Mouse (Mus musculus) liver, embryonic 12.5 days (tissue): ENCODE results near the gene Nab2. TPM values are rescaled to one million over a fixed set of nuclear protein-coding genes. Genes with fewer than 3 reads are reported as not detected.

Source experiments
- ATAC-seq: fragments of 200-750 bp; cut with Nextera tagmentation; 2 replicates; pipeline ENCODE4 v1.8.0; 2017; ENCODE audit warnings: moderate number of reproducible peaks, mild to moderate bottlenecking, moderate library complexity
- H3K27ac ChIP-seq: fragments of 300-500 bp; sonication (generic); 2 replicates; pipeline ENCODE4 v1.5.1; 2016; ENCODE audit warnings: mild to moderate bottlenecking
- H3K27me3 ChIP-seq: fragments of 300-500 bp; sonication (generic); replicated peaks from 2 replicates; pipeline ENCODE4 v1.6.1; 2016; ENCODE audit warnings: mild to moderate bottlenecking, moderate library complexity
- H3K36me3 ChIP-seq: fragments of 300-500 bp; sonication (generic); 2 replicates; pipeline ENCODE4 v1.6.1; 2016; ENCODE audit warnings: mild to moderate bottlenecking, moderate library complexity
- H3K4me1 ChIP-seq: fragments of 300-500 bp; sonication (generic); 2 replicates; pipeline ENCODE4 v1.6.1; 2016
- H3K4me2 ChIP-seq: fragments of 300-500 bp; sonication (generic); 2 replicates; pipeline ENCODE4 v1.6.1; 2016; ENCODE audit warnings: mild to moderate bottlenecking, moderate library complexity
- H3K4me3 ChIP-seq: fragments of 300-500 bp; sonication (generic); 2 replicates; pipeline ENCODE4 v1.5.1; 2016; ENCODE audit warnings: mild to moderate bottlenecking, moderate library complexity
- H3K9ac ChIP-seq: fragments of 300-500 bp; sonication (generic); 2 replicates; pipeline ENCODE4 v1.6.1; 2016; ENCODE audit warnings: mild to moderate bottlenecking, moderate library complexity
- H3K9me3 ChIP-seq: fragments of 300-500 bp; sonication (generic); replicated peaks from 2 replicates; pipeline ENCODE4 v1.6.1; 2016; ENCODE audit warnings: mild to moderate bottlenecking, moderate library complexity
- WGBS: fragments of 180-500 bp; shearing (Covaris S2); methylation state at CpG from one replicate; pipeline ENCODE4 v1.1.7; 2016; ENCODE audit not compliant: insufficient replicate concordance; 5-methylcytosine and 5-hydroxymethylcytosine counted together
- polyA plus RNA-seq: library from polyadenylated mRNA; unstranded; fragments of >200 nt; fragmentation: Nextera tagmentation; extraction: Ambion mirVana; gene quantifications from 2 replicates; pipeline ENCODE4 v1.2.1, GENCODE M21; 2016

Nab2 gene
- polyA plus RNA-seq, 1 experiment from 2014 or later = 2.6 TPM

DNA sequence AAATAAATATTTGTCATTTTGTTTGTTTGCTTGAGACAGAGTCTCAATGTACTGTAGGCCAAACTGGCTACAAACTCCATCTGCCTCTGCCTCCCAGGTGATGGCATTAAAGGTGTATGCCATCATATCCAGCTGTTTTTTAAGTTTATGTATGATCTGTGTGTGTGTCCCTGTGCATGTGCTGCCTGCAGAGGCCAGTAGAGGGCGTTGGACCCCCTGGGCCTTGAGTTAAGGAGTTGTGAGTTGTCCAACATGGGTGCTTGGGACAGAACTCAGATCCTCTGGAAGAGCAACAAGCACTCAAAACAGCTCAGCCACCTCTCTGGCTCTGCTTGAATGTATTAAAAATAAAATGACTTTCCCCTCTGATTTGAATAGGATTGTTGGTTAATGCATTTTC is 22.7 kb upstream of the Nab2 start:
- no peak for ATAC-seq
- no peak overlapping the region for H3K27ac ChIP-seq
- H3K27me3 ChIP-seq = no peaks in the 10 kb centered on the region
- no peak overlapping the region for H3K9ac ChIP-seq
- WGBS = 4% methylated on average over 1 of the region's 1 CpGs
- peaks cover 10% of the 10 kb centered on the region for H3K4me1 ChIP-seq
- H3K9me3 ChIP-seq = no peaks in the 10 kb centered on the region
- no peak overlapping the region for H3K4me3 ChIP-seq
- no peak overlapping the region for H3K4me2 ChIP-seq
- peaks cover 70% of the 10 kb centered on the region for H3K36me3 ChIP-seq

GRCm38 (mm10) chr10:127682886-127683285 is 14.5 kb upstream of the Nab2 start:
- Histone ChIP-seq H3K4me2 (no peak overlapping the region), H3K27me3 (no peaks in the 10 kb centered on the region), H3K36me3 (no peaks in the 10 kb centered on the region), H3K9me3 (no peaks in the 10 kb centered on the region), H3K4me1 (peaks cover 20% of the 10 kb centered on the region), H3K4me3 (no peak overlapping the region), H3K9ac (no peak overlapping the region), H3K27ac (no peak overlapping the region)
- WGBS = 78% methylated on average over 6 of the region's 6 CpGs
- ATAC-seq = no peak

DNA sequence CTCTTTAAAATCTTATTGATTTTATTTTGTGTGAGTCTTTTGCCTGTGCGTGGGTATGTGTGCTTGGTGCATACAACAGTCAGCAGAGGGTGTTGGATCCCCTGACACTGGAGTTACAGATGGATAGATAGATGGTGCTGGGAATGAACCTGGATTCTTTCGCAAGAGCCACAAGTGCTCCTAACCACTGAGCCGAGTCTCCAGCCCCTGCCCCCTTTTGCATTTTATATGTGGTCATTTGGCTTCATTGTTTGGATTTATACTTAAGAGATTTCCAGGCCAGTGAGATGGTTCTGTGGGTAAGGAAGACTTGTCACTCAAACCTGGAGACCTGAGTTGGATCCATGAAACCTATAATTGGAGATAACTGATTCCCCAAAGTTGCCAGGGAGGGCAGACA is 11.5 kb upstream of the Nab2 start:
- ATAC-seq = no peak
- no peak overlapping the region for H3K27ac ChIP-seq
- WGBS = 76% methylated on average over 3 of the region's 3 CpGs
- no peaks in the 10 kb centered on the region for H3K27me3 ChIP-seq
- no peaks in the 10 kb centered on the region for H3K36me3 ChIP-seq
- peaks cover 34% of the 10 kb centered on the region for H3K4me1 ChIP-seq
- H3K9me3 ChIP-seq = no peaks in the 10 kb centered on the region
- H3K4me2 ChIP-seq = no peak overlapping the region
- no peak overlapping the region for H3K9ac ChIP-seq
- no peak overlapping the region for H3K4me3 ChIP-seq

- 87% methylated on average over 1 of the region's 1 CpGs for WGBS
- H3K9ac ChIP-seq = no peak overlapping the region
- H3K9me3 ChIP-seq = no peaks in the 10 kb centered on the region
- H3K27me3 ChIP-seq = no peaks in the 10 kb centered on the region
- no peak overlapping the region for H3K27ac ChIP-seq
- peaks cover 34% of the 10 kb centered on the region for H3K4me1 ChIP-seq
- no peaks in the 10 kb centered on the region for H3K36me3 ChIP-seq
- no peak overlapping the region for H3K4me3 ChIP-seq
- no peak overlapping the region for H3K4me2 ChIP-seq
- ATAC-seq = no peak
These were observed 10.8 kb upstream of the Nab2 start for GRCm38 (mm10) chr10:127679208-127679607.

DNA sequence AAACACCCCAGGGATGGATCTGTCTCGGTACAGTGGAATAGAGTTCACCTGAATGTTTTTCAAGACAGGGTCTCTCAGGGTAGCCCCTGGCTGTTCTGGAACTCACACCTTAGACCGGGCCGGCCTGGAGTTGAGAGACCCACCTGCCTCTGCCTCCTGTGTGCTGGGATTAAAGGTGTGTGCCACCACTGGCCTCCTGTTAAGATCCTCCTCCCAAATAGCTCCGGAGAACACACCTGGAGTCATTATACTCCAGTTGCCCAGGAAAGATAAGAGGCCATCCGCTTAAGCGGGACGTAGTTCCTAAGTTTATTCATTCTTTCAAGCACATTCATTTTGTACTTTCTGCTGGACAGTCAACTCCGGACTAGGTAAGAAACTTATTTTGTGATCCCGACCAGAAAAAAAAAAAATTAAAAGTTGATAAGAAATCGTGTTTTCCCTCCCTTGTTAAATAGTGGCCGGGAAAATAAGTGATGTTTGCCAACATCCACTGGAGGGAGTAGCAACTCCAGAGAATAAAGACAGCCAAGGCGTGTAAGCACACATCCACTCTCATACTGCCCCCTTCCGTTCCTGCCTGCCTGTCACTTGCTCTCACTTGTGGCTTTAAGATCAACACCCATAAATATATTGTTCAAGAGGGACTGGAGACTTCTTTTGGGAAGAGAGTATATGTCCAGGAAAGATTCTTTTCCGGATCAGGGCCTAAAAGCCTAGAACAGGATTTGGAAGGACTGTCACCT is 9.4 kb upstream of the Nab2 start:
- Histone ChIP-seq H3K4me2 (peak overlapping the region; percentile 97), H3K4me3 (peak overlapping the region; percentile 87), H3K9me3 (no peaks in the 10 kb centered on the region), H3K27me3 (no peaks in the 10 kb centered on the region), H3K36me3 (no peaks in the 10 kb centered on the region), H3K9ac (peak overlapping the region; percentile 81), H3K4me1 (peaks cover 29% of the 10 kb centered on the region), H3K27ac (peak overlapping the region; percentile 89)
- no peak for ATAC-seq
- WGBS = 5% methylated on average over 14 of the region's 14 CpGs

DNA sequence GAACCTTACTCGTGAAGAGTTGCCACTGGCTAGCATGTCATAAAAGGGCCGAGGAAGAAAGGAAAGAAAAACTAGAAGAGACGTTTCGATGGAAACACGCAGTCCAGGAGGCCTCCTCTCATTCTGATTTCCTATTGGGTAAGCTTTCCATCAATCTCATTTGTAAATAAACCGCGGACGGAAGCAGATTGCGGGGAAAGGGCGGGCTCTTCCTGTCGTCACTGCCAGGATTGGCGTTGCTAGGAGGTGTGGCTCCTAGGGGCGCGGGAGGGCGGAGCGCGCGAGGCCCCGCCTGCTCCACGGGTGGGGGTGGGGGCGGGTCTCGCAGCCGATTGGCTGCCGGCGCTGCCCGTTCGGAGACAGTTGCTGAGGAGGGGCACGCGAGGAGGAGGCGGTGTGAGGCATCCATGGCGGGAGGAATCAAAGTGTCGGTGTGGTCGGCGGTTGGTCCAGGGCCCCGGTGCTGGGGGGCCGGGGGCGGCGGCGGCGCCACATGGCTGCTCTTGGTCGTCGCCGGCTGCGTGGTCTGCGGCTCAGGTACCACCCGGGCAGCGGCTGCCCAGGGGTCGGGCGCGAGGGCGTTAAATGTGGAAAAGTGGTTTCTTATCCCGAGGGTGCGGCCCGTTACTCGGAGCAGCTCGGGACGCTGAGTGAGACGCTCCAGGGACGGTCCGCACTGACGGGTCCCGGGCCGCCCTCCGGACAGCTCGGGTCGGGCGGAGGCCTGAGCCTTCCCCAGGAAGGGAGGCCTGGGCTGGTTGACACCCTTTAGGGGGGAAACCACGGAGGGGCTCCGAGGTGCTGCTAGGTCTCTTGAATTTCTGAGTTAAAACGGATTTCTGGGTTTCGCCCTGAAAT is 8.6 kb upstream of the Nab2 start:
- ATAC-seq = peak; percentile 93
- WGBS = under 1% methylated on average over 68 of the region's 71 CpGs
- no peaks in the 10 kb centered on the region for H3K9me3 ChIP-seq

GRCm38 (mm10) chr10:127675859-127676398 is 7.6 kb upstream of the Nab2 start:
- no peak for ATAC-seq
- H3K27ac ChIP-seq = peak overlapping the region; percentile 80
- H3K36me3 ChIP-seq = no peaks in the 10 kb centered on the region
- peak overlapping the region; percentile 87 for H3K4me3 ChIP-seq
- peaks cover 28% of the 10 kb centered on the region for H3K4me1 ChIP-seq
- no peaks in the 10 kb centered on the region for H3K9me3 ChIP-seq
- WGBS = 45% methylated on average over 5 of the region's 5 CpGs
- peak overlapping the region; percentile 81 for H3K9ac ChIP-seq
- H3K4me2 ChIP-seq = peak overlapping the region; percentile 97
- H3K27me3 ChIP-seq = no peaks in the 10 kb centered on the region

More for the DNA sequence above, 8.6 kb upstream of the Nab2 start:
- Histone ChIP-seq H3K4me1 (peaks cover 28% of the 10 kb centered on the region), H3K4me3 (peak overlapping the region; percentile 87), H3K9ac (peak overlapping the region; percentile 81), H3K4me2 (peak overlapping the region; percentile 97), H3K36me3 (no peaks in the 10 kb centered on the region), H3K27ac (peak overlapping the region; percentile 89), H3K27me3 (no peaks in the 10 kb centered on the region)

DNA sequence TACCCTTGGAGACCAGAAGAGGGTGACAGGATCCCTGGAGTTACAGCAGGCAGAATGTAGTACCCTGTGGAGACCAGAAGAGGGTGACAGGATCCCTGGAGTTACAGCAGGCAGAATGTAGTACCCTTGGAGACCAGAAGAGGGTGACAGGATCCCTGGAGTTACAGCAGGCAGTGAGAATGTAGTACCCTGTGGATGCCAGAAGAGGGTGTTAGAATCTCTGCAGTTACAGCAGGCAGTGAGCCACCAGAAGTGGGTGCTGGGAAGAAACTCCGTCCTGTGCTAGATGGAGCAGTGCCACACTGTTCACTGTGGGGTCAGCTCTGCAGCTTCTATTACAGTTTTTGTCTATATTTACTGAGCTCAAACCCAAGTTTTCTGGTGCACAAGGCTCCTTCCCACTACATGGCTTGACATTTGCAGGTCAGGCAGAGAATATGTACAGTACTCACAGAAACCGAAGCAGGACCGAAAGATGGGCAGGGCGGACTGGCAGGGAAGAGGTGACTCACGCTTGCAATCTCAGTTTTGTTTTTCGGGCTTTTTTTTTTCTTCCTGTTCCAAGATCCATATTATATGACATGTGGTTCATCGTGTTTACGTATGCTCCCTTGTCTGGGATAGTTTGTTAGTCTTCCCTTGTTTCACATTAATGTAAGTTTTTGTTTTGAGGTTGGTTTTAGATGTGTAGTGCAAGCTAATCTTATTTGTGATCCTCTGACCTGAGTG is 6.6 kb upstream of the Nab2 start:
- H3K9me3 ChIP-seq = no peaks in the 10 kb centered on the region
- peaks cover 28% of the 10 kb centered on the region for H3K4me1 ChIP-seq
- no peak overlapping the region for H3K4me2 ChIP-seq
- no peak overlapping the region for H3K4me3 ChIP-seq
- H3K36me3 ChIP-seq = no peaks in the 10 kb centered on the region
- no peak overlapping the region for H3K27ac ChIP-seq
- no peaks in the 10 kb centered on the region for H3K27me3 ChIP-seq
- H3K9ac ChIP-seq = no peak overlapping the region
- WGBS = 85% methylated on average over 8 of the region's 8 CpGs
- no peak for ATAC-seq

DNA sequence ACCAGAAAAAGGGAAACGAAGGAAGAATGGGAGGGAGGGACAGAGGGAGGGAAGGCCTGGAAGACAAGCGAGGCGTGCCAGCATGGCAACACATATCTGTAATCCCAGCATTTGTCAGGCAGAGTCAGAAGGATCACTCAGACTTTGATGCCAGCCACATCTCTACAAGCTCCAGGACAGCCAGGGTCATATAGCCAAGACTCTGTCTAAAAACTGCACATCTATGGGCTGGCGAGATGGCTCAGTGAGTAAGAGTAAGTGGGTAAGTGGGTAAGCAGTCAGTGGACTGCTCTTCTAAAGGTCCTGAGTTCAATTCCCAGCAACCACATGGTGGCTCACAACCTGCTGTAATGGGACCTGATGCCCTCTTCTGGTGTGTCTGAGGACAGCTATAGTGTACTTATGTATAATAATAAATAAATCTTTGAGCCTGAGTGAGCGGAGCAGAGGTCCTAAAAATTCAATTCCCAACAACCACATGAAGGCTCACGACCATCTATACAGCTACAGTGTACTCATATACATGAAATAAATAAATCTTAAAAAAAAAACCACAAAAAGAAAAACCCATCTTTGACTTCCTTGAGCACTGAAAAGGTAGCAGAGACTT is 5.8 kb upstream of the Nab2 start:
- ATAC-seq = no peak
- Histone ChIP-seq H3K4me3 (no peak overlapping the region), H3K9me3 (no peaks in the 10 kb centered on the region), H3K27ac (no peak overlapping the region), H3K4me1 (peaks cover 35% of the 10 kb centered on the region), H3K4me2 (no peak overlapping the region), H3K36me3 (no peaks in the 10 kb centered on the region), H3K27me3 (peaks cover 7% of the 10 kb centered on the region), H3K9ac (no peak overlapping the region)
- whole genome bisulfite sequencing = 69% methylated on average over 6 of the region's 6 CpGs

DNA sequence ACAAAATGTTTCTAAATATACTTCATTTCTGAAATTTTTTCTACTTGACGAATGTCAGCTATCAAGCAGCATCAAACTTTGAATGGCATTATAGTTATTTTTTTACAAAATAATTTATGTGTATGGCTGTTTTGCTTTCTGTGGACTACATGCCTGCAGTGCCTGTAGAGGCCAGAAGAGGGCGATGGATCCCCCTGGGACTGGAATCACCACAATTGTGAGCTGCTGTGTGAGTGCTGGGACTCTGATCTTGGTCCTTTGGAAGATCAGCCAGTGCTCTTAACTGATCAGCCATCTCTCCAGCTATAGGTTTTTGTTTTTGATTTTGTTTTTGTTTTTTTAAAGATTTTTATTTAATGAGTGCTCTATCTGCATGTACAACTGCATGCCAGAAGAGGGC is 2.9 kb upstream of the Nab2 start:
- no peak overlapping the region for H3K4me3 ChIP-seq
- peaks cover 44% of the 10 kb centered on the region for H3K4me1 ChIP-seq
- H3K9me3 ChIP-seq = no peaks in the 10 kb centered on the region
- 13% methylated on average over 2 of the region's 2 CpGs for WGBS
- no peak overlapping the region for H3K4me2 ChIP-seq
- H3K36me3 ChIP-seq = no peaks in the 10 kb centered on the region
- no peak overlapping the region for H3K27ac ChIP-seq
- ATAC-seq = no peak
- no peak overlapping the region for H3K9ac ChIP-seq
- peaks cover 35% of the 10 kb centered on the region for H3K27me3 ChIP-seq

- H3K9ac ChIP-seq = no peak overlapping the region
- H3K27me3 ChIP-seq = peaks cover 46% of the 10 kb centered on the region
- H3K27ac ChIP-seq = no peak overlapping the region
- ATAC-seq = no peak
- no peak overlapping the region for H3K4me2 ChIP-seq
- no peaks in the 10 kb centered on the region for H3K9me3 ChIP-seq
- H3K4me3 ChIP-seq = no peak overlapping the region
- 51% methylated on average over 2 of the region's 2 CpGs for whole genome bisulfite sequencing
- no peaks in the 10 kb centered on the region for H3K36me3 ChIP-seq
- peaks cover 37% of the 10 kb centered on the region for H3K4me1 ChIP-seq
These were observed 1.8 kb upstream of the Nab2 start for GRCm38 (mm10) chr10:127670185-127670584.
